Mouse (Mus musculus): ENCODE results near the gene Tlr3. TPM values are rescaled to one million over a fixed set of nuclear protein-coding genes. Genes with fewer than 3 reads are reported as not detected.

Tlr3 gene
- polyA plus RNA-seq (2017; shearing (Covaris generic)), result 0.88 TPM

GRCm38 (mm10) chr8:45410882-45411281, at the start of gene Tlr3:
Gene Tlr3 (minus strand): TSS chr8:45411080.

GRCm38 (mm10) chr8:45381963-45382347, 28.9 kb downstream of the Tlr3 start, which contains the start of gene Fam149a:
Gene Fam149a (minus strand): TSS chr8:45382291.

Other genes starting within 250 kb of the Tlr3 start
- not detected for gene F11, start 149.0 kb downstream of the Tlr3 start, polyA plus RNA-seq (2017; shearing (Covaris generic))
- gene Klkb1, start 116.2 kb downstream of the Tlr3 start, polyA plus RNA-seq (2017; shearing (Covaris generic)), result not detected
- not detected for gene Gm45753, start 102.6 kb downstream of the Tlr3 start, polyA plus RNA-seq (2017; shearing (Covaris generic))
- gene Cyp4v3, start 77.9 kb downstream of the Tlr3 start, polyA plus RNA-seq (2017; shearing (Covaris generic)), result 25.1 TPM
- 0.06 TPM for gene Fam149a, start 28.8 kb downstream of the Tlr3 start, polyA plus RNA-seq (2017; shearing (Covaris generic))
- gene Sorbs2, start 96.7 kb upstream of the Tlr3 start, polyA plus RNA-seq (2017; shearing (Covaris generic)), result 0.29 TPM